Mouse (Mus musculus): Measurements from ENCODE around the gene Samt3. TPM values are rescaled to one million over a fixed set of nuclear protein-coding genes. Genes with fewer than 3 reads are reported as not detected.

Gene Samt3
- polyA plus RNA-seq (2015; fragmentation: Nextera tagmentation; extraction: Ambion mirVana): not detected in 2 replicates

GRCm38 (mm10) chrX:86043899-86044298 is at the start of gene Samt3:
TSS of gene Samt3 (plus strand) at chrX:86044199.
- no peak for ATAC-seq
- no peak within 1 kb of the TSS for H3K9ac ChIP-seq (ENCODE audit: low read depth, low read length)
- H3K4me2 ChIP-seq (ENCODE audit: low read depth, low read length): no peak within 1 kb of the TSS
- H3K4me1 ChIP-seq (ENCODE audit: control insufficient read depth, insufficient read depth, low read length): no peaks in the 10 kb centered on the region
- no peaks in the 10 kb centered on the region for H3K36me3 ChIP-seq (ENCODE audit: control insufficient read depth, insufficient read depth, low read length)
- no peaks in the 10 kb centered on the region for H3K9me3 ChIP-seq (ENCODE audit: control insufficient read depth, low read length)
- no peaks in the 10 kb centered on the region for H3K27me3 ChIP-seq (replicated peaks; ENCODE audit: control insufficient read depth, insufficient read depth, low read length)
- no peak within 1 kb of the TSS for H3K27ac ChIP-seq (ENCODE audit: low read length)
- no peak within 1 kb of the TSS for H3K4me3 ChIP-seq (ENCODE audit: low read length)

- no peaks in the 10 kb centered on the region for H3K36me3 ChIP-seq (ENCODE audit: control insufficient read depth, insufficient read depth, low read length)
- H3K4me2 ChIP-seq (ENCODE audit: low read depth, low read length): no peak overlapping the region
- no peaks in the 10 kb centered on the region for H3K4me1 ChIP-seq (ENCODE audit: control insufficient read depth, insufficient read depth, low read length)
- WGBS: 19% methylated on average over 1 of the region's 1 CpGs
- no peaks in the 10 kb centered on the region for H3K27me3 ChIP-seq (replicated peaks; ENCODE audit: control insufficient read depth, insufficient read depth, low read length)
- no peaks in the 10 kb centered on the region for H3K9me3 ChIP-seq (ENCODE audit: control insufficient read depth, low read length)
- no peak overlapping the region for H3K9ac ChIP-seq (ENCODE audit: low read depth, low read length)
- ATAC-seq: no peak
- no peak overlapping the region for H3K4me3 ChIP-seq (ENCODE audit: low read length)
- no peak overlapping the region for H3K27ac ChIP-seq (ENCODE audit: low read length)
Observed at GRCm38 (mm10) chrX:86016591-86016990, 27.4 kb upstream of the Samt3 start.

- Histone ChIP-seq H3K27ac (ENCODE audit: low read length) (no peak overlapping the region), H3K9ac (ENCODE audit: low read depth, low read length) (no peak overlapping the region), H3K27me3 (replicated peaks; ENCODE audit: control insufficient read depth, insufficient read depth, low read length) (no peaks in the 10 kb centered on the region), H3K4me1 (ENCODE audit: control insufficient read depth, insufficient read depth, low read length) (no peaks in the 10 kb centered on the region), H3K4me2 (ENCODE audit: low read depth, low read length) (no peak overlapping the region), H3K4me3 (ENCODE audit: low read length) (no peak overlapping the region), H3K9me3 (ENCODE audit: control insufficient read depth, low read length) (no peaks in the 10 kb centered on the region), H3K36me3 (ENCODE audit: control insufficient read depth, insufficient read depth, low read length) (no peaks in the 10 kb centered on the region)
- 74% methylated on average over 1 of the region's 1 CpGs for WGBS
- no peak for ATAC-seq
Observed at GRCm38 (mm10) chrX:86088672-86089071, 44.7 kb downstream of the Samt3 start.

Other genes with a start within 250 kb of the Samt3 start
- 0.17 and 0.21 TPM in 2 replicates for gene 5430427O19Rik, start 173.8 kb upstream of the Samt3 start, polyA plus RNA-seq (2015; fragmentation: Nextera tagmentation; extraction: Ambion mirVana)
- 0.26 TPM in 1 of 2 replicates, not detected in the other for gene Nr0b1, start 147.6 kb downstream of the Samt3 start, polyA plus RNA-seq (2015; fragmentation: Nextera tagmentation; extraction: Ambion mirVana)